Mouse (Mus musculus): ENCODE measurements around the gene Pgam2. TPM values are rescaled to one million over a fixed set of nuclear protein-coding genes. Genes with fewer than 3 reads are reported as not detected.
A peak's percentile ranks its signal among the peaks of the same experiment; 100 is the strongest.

Pgam2 gene
- polyA plus RNA-seq, 1 experiment = 1.5 TPM

DNA sequence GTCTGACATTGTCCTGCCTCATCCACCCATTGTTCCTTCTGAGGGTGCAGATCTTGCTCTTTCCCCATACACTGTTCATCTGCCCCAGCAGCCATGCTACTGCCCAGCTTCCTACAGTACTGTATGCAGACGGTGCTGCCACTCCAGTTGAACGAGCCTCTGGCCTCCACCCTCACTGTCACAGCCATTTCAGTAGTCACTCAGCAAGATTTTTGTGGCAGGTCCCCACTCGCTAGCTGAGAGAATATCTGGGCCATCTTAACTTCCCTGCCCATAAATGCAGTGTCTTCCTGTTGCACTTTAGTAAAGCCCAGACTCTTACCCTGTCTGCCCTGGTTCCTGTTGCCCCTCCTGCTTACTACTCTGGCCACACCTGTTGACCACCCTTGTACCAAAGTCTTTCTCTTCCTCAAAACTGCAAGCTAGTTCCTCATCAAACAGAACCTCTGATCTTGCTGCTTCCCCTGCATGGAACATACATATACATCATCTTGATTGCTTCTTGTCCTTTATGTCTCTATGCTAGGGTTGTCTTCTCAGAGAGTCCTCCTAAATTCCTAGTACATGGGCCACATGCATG lies 13.7 kb downstream of the Pgam2 start:
- H3K36me3 ChIP-seq (ENCODE audit: control insufficient read depth, insufficient read depth, low read length) = peaks cover 20% of the 10 kb centered on the region
- no peaks in the 10 kb centered on the region for H3K27me3 ChIP-seq (ENCODE audit: control insufficient read depth, insufficient read depth, low read length)
- WGBS = 14% methylated on average over 3 of the region's 3 CpGs
- TF ChIP-seq CTCF (IDR thresholded peaks at IDR 0.05; ENCODE audit: extremely low read depth, insufficient read depth, insufficient read length, insufficient replicate concordance) (no peak), POLR2A (IDR thresholded peaks at IDR 0.05; ENCODE audit: low read depth, low read length) (no peak; the same call in 1 of the 2 replicates)
- DNase-seq (ENCODE audit: low read depth in 1 of 2, low spot score in 2 of 2) = peak; percentile 53
- peaks cover 14% of the 10 kb centered on the region; the same call in 1 of the 2 replicates for H3K4me1 ChIP-seq (ENCODE audit: control insufficient read depth, insufficient read depth, insufficient read length)
- H3K4me3 ChIP-seq (ENCODE audit: extremely low read depth, insufficient read depth, insufficient read length) = peak overlapping the region; percentile 97
- peak overlapping the region; percentile 99 for H3K27ac ChIP-seq (ENCODE audit: insufficient read depth, low read length)

- WGBS = 24% methylated on average over 6 of the region's 6 CpGs
- no peaks in the 10 kb centered on the region for H3K27me3 ChIP-seq (ENCODE audit: control insufficient read depth, insufficient read depth, low read length)
- H3K27ac ChIP-seq (ENCODE audit: insufficient read depth, low read length) = peak overlapping the region; percentile 99
- DNase-seq (ENCODE audit: low read depth in 1 of 2, low spot score in 2 of 2) = peak in 1 of 2 experiments; percentile 25
- peak overlapping the region; percentile 97 for H3K4me3 ChIP-seq (ENCODE audit: extremely low read depth, insufficient read depth, insufficient read length)
- H3K36me3 ChIP-seq (ENCODE audit: control insufficient read depth, insufficient read depth, low read length) = peaks cover 16% of the 10 kb centered on the region
- TF ChIP-seq POLR2A (IDR thresholded peaks at IDR 0.05; ENCODE audit: low read depth, low read length) (no peak), CTCF (IDR thresholded peaks at IDR 0.05; ENCODE audit: extremely low read depth, insufficient read depth, insufficient read length, insufficient replicate concordance) (no peak)
- peaks cover 14% of the 10 kb centered on the region; the same call in 1 of the 2 replicates for H3K4me1 ChIP-seq (ENCODE audit: control insufficient read depth, insufficient read depth, insufficient read length)
Measured at GRCm38 (mm10) chr11:5789071-5789753, 14.3 kb downstream of the Pgam2 start.

GRCm38 (mm10) chr11:5788056-5789014 lies 15.2 kb downstream of the Pgam2 start, which contains the start of gene Dbnl:
Gene Dbnl, plus strand, starts transcription at chr11:5788488.
- Histone ChIP-seq H3K36me3 (ENCODE audit: control insufficient read depth, insufficient read depth, low read length) (peaks cover 12% of the 10 kb centered on the region), H3K27ac (ENCODE audit: insufficient read depth, low read length) (peak within 1 kb of the TSS; percentile 99), H3K4me1 (ENCODE audit: control insufficient read depth, insufficient read depth, insufficient read length) (peaks cover 14% of the 10 kb centered on the region; the same call in 1 of the 2 replicates), H3K27me3 (ENCODE audit: control insufficient read depth, insufficient read depth, low read length) (no peaks in the 10 kb centered on the region), H3K4me3 (ENCODE audit: extremely low read depth, insufficient read depth, insufficient read length) (peak within 1 kb of the TSS; percentile 97)
- TF ChIP-seq CTCF (IDR thresholded peaks at IDR 0.05; ENCODE audit: extremely low read depth, insufficient read depth, insufficient read length, insufficient replicate concordance) (peak; percentile 76), POLR2A (IDR thresholded peaks at IDR 0.05; ENCODE audit: low read depth, low read length) (peak; percentile 80)
- under 1% methylated on average over 69 of the region's 74 CpGs for WGBS
- DNase-seq (ENCODE audit: low read depth in 1 of 2, low spot score in 2 of 2) = peak; percentile 94 to 96

GRCm38 (mm10) chr11:5787671-5788055 lies 15.9 kb downstream of the Pgam2 start:
- H3K27me3 ChIP-seq (ENCODE audit: control insufficient read depth, insufficient read depth, low read length) = no peaks in the 10 kb centered on the region
- WGBS = 24% methylated on average over 8 of the region's 8 CpGs
- peak overlapping the region; percentile 82 for H3K27ac ChIP-seq (ENCODE audit: insufficient read depth, low read length)
- peaks cover 14% of the 10 kb centered on the region; the same call in 1 of the 2 replicates for H3K4me1 ChIP-seq (ENCODE audit: control insufficient read depth, insufficient read depth, insufficient read length)
- TF ChIP-seq POLR2A (IDR thresholded peaks at IDR 0.05; ENCODE audit: low read depth, low read length) (no peak), CTCF (IDR thresholded peaks at IDR 0.05; ENCODE audit: extremely low read depth, insufficient read depth, insufficient read length, insufficient replicate concordance) (no peak)
- peak overlapping the region; percentile 97 for H3K4me3 ChIP-seq (ENCODE audit: extremely low read depth, insufficient read depth, insufficient read length)
- no peak for DNase-seq (ENCODE audit: low read depth in 1 of 2, low spot score in 2 of 2)
- H3K36me3 ChIP-seq (ENCODE audit: control insufficient read depth, insufficient read depth, low read length) = peaks cover 10% of the 10 kb centered on the region

GRCm38 (mm10) chr11:5785732-5786131 lies 17.8 kb downstream of the Pgam2 start:
- no peak overlapping the region for H3K4me3 ChIP-seq (ENCODE audit: extremely low read depth, insufficient read depth, insufficient read length)
- DNase-seq (ENCODE audit: low read depth in 1 of 2, low spot score in 2 of 2) = no peak
- no peaks in the 10 kb centered on the region for H3K27me3 ChIP-seq (ENCODE audit: control insufficient read depth, insufficient read depth, low read length)
- H3K4me1 ChIP-seq (ENCODE audit: control insufficient read depth, insufficient read depth, insufficient read length) = peaks cover 10% of the 10 kb centered on the region; the same call in 1 of the 2 replicates
- no peak overlapping the region for H3K27ac ChIP-seq (ENCODE audit: insufficient read depth, low read length)
- H3K36me3 ChIP-seq (ENCODE audit: control insufficient read depth, insufficient read depth, low read length) = no peaks in the 10 kb centered on the region
- no peak for TF ChIP-seq POLR2A (IDR thresholded peaks at IDR 0.05; ENCODE audit: low read depth, low read length)

GRCm38 (mm10) chr11:5782199-5782944 lies 21.2 kb downstream of the Pgam2 start:
- no peak for DNase-seq (ENCODE audit: low read depth in 1 of 2, low spot score in 2 of 2)
- WGBS = 76% methylated on average over 8 of the region's 8 CpGs
- TF ChIP-seq CTCF (IDR thresholded peaks at IDR 0.05; ENCODE audit: extremely low read depth, insufficient read depth, insufficient read length, insufficient replicate concordance) (no peak), POLR2A (IDR thresholded peaks at IDR 0.05; ENCODE audit: low read depth, low read length) (no peak)
- Histone ChIP-seq H3K27ac (ENCODE audit: insufficient read depth, low read length) (no peak overlapping the region), H3K27me3 (ENCODE audit: control insufficient read depth, insufficient read depth, low read length) (no peaks in the 10 kb centered on the region), H3K36me3 (ENCODE audit: control insufficient read depth, insufficient read depth, low read length) (no peaks in the 10 kb centered on the region), H3K4me1 (ENCODE audit: control insufficient read depth, insufficient read depth, insufficient read length) (peaks cover 2% of the 10 kb centered on the region; the same call in 1 of the 2 replicates), H3K4me3 (ENCODE audit: extremely low read depth, insufficient read depth, insufficient read length) (no peak overlapping the region)
